Mouse (Mus musculus) gastrocnemius, adult 2 months (tissue): ENCODE measurements around the gene Tnks1bp1. TPM values are rescaled to one million over a fixed set of nuclear protein-coding genes. Genes with fewer than 3 reads are reported as not detected.
A peak's percentile ranks its signal among the peaks of the same experiment; 100 is the strongest.

Experiments used
- DNase-seq: peaks from one replicate; pipeline ENCODE4 v3.0.0; 2022
- H3K27ac ChIP-seq: fragments of 200-600 bp; 2 replicates; pipeline ENCODE4 v1.8.1; 2022; ENCODE audit warnings: mild to moderate bottlenecking
- H3K4me3 ChIP-seq: fragments of 200-600 bp; 2 replicates; pipeline ENCODE4 v1.8.1; 2022; ENCODE audit warnings: mild to moderate bottlenecking, moderate library complexity
- CTCF ChIP-seq: fragments of 200-600 bp; IDR thresholded peaks from 2 replicates; pipeline ENCODE4 v1.8.1; 2022; ENCODE audit warnings: antibody characterized with exemption, mild to moderate bottlenecking, moderate library complexity
- intact Hi-C: fragments of 180-260 bp; cut with DNase I; formaldehyde crosslinking; loops from one replicate; pipeline ENCODE4 v1.15.1; 2025
- total RNA-seq, 2 experiments: library from RNA; stranded (reverse); gene quantifications; 2 replicates each; pipeline ENCODE4 v1.2.3; 2021

Gene Tnks1bp1
- total RNA-seq, 2 experiments from 2014 or later = 23.3 to 29.7 TPM

GRCm38 (mm10) chr2:85047081-85047480, 741 bp upstream of the Tnks1bp1 start:
- TF ChIP-seq CTCF = no peak
- Histone ChIP-seq H3K4me3 (peak overlapping the region; percentile 84), H3K27ac (peak overlapping the region; percentile 94)
- intact Hi-C loops = no loop called here
- DNase-seq = no peak

- no peak for TF ChIP-seq CTCF
- peak; percentile 87 for DNase-seq
- H3K27ac ChIP-seq = peak overlapping the region; percentile 94
- intact Hi-C loops = no loop called here
- peak overlapping the region; percentile 84 for H3K4me3 ChIP-seq
These were observed 438 bp downstream of the Tnks1bp1 start for GRCm38 (mm10) chr2:85048168-85048751.

- intact Hi-C loops = no loop called here
- TF ChIP-seq CTCF = no peak
- Histone ChIP-seq H3K27ac (peak overlapping the region; percentile 94), H3K4me3 (peak overlapping the region; percentile 84)
- peak; percentile 43 for DNase-seq
These were observed 1.5 kb downstream of the Tnks1bp1 start for GRCm38 (mm10) chr2:85049277-85049676.

- Histone ChIP-seq H3K27ac (peak overlapping the region; percentile 94), H3K4me3 (peak overlapping the region; percentile 84)
- TF ChIP-seq CTCF = no peak
- peak; percentile 85 for DNase-seq
- intact Hi-C loops = no loop called here
These were observed 2.3 kb downstream of the Tnks1bp1 start for GRCm38 (mm10) chr2:85050001-85050634.

GRCm38 (mm10) chr2:85050746-85051145, 2.9 kb downstream of the Tnks1bp1 start:
- intact Hi-C loops = no loop called here

GRCm38 (mm10) chr2:85053192-85053816, 5.5 kb downstream of the Tnks1bp1 start:
- DNase-seq = no peak
- peak overlapping the region; percentile 84 for H3K4me3 ChIP-seq
- TF ChIP-seq CTCF = no peak
- H3K27ac ChIP-seq = peak overlapping the region; percentile 94
- intact Hi-C loops = no loop called here

More at GRCm38 (mm10) chr2:85050746-85051145, 2.9 kb downstream of the Tnks1bp1 start:
- TF ChIP-seq CTCF = no peak
- peak overlapping the region; percentile 94 for H3K27ac ChIP-seq
- DNase-seq = peak; percentile 61
- peak overlapping the region; percentile 84 for H3K4me3 ChIP-seq

- DNase-seq = no peak
- H3K4me3 ChIP-seq = peak overlapping the region; percentile 22; the same call in 1 of the 2 replicates
- TF ChIP-seq CTCF = no peak
- intact Hi-C loops = no loop called here
- H3K27ac ChIP-seq = peak overlapping the region; percentile 49
These were observed 8.9 kb downstream of the Tnks1bp1 start for GRCm38 (mm10) chr2:85056711-85057110.

GRCm38 (mm10) chr2:85059677-85060076, 11.9 kb downstream of the Tnks1bp1 start:
- TF ChIP-seq CTCF = peak; percentile 22; the same call in 1 of the 2 replicates
- H3K4me3 ChIP-seq = no peak overlapping the region

GRCm38 (mm10) chr2:85060591-85061060, 12.8 kb downstream of the Tnks1bp1 start:
- TF ChIP-seq CTCF = no peak
- peak; percentile 87 for DNase-seq
- Histone ChIP-seq H3K27ac (peak overlapping the region; percentile 82), H3K4me3 (peak overlapping the region; percentile 82)
- intact Hi-C loops = loop anchor here (2.0 kb wide), 1 partner anchor 40 kb away; no protein-coding TSS in a partner anchor

More at GRCm38 (mm10) chr2:85059677-85060076, 11.9 kb downstream of the Tnks1bp1 start:
- no peak for DNase-seq
- intact Hi-C loops = loop anchor here (2.0 kb wide), 1 partner anchor 41 kb away; no protein-coding TSS in a partner anchor
- peak overlapping the region; percentile 82 for H3K27ac ChIP-seq

- intact Hi-C loops = loop anchor here (2.0 kb wide), 1 partner anchor 40 kb away; no protein-coding TSS in a partner anchor
- Histone ChIP-seq H3K27ac (peak overlapping the region; percentile 82), H3K4me3 (peak overlapping the region; percentile 82)
- DNase-seq = peak; percentile 68
- no peak for TF ChIP-seq CTCF
These were observed 13.3 kb downstream of the Tnks1bp1 start for GRCm38 (mm10) chr2:85061107-85061541.

GRCm38 (mm10) chr2:85065141-85065875, 17.5 kb downstream of the Tnks1bp1 start:
- intact Hi-C loops = no loop called here
- TF ChIP-seq CTCF = no peak
- Histone ChIP-seq H3K27ac (peak overlapping the region; percentile 64), H3K4me3 (peak overlapping the region; percentile 46)
- peak; percentile 34 for DNase-seq

- Histone ChIP-seq H3K4me3 (no peak overlapping the region), H3K27ac (no peak overlapping the region)
- intact Hi-C loops = no loop called here
- DNase-seq = no peak
- TF ChIP-seq CTCF = no peak
These were observed 19.1 kb downstream of the Tnks1bp1 start for GRCm38 (mm10) chr2:85066937-85067336.
